Mouse (Mus musculus): ENCODE data around the gene Pnkd. TPM values are rescaled to one million over a fixed set of nuclear protein-coding genes. Genes with fewer than 3 reads are reported as not detected.

Gene Pnkd
- polyA plus RNA-seq, 1 experiment from 2014 or later: 170 TPM

- DNase-seq (ENCODE audit: low spot score): no peak
- H3K4me3 ChIP-seq: no peak overlapping the region
- H3K27me3 ChIP-seq (ENCODE audit: insufficient read depth, poor library complexity, severe bottlenecking): no peaks in the 10 kb centered on the region
- H3K27ac ChIP-seq: peak overlapping the region; percentile 93
- WGBS: 73% methylated on average over 3 of the region's 3 CpGs
- peaks cover 56% of the 10 kb centered on the region for H3K36me3 ChIP-seq
- no peaks in the 10 kb centered on the region for H3K9me3 ChIP-seq
- peaks cover 92% of the 10 kb centered on the region for H3K4me1 ChIP-seq
Measured at GRCm38 (mm10) chr1:74294090-74294643, 9.4 kb downstream of the Pnkd start.

- WGBS: 78% methylated on average over 6 of the region's 6 CpGs
- Histone ChIP-seq H3K27me3 (ENCODE audit: insufficient read depth, poor library complexity, severe bottlenecking) (no peaks in the 10 kb centered on the region), H3K9me3 (no peaks in the 10 kb centered on the region), H3K4me1 (peaks cover 92% of the 10 kb centered on the region), H3K4me3 (peak overlapping the region; percentile 52), H3K36me3 (peaks cover 49% of the 10 kb centered on the region), H3K27ac (peak overlapping the region; percentile 93)
- no peak for DNase-seq (ENCODE audit: low spot score)
Measured at GRCm38 (mm10) chr1:74294733-74295455, 10.2 kb downstream of the Pnkd start.

GRCm38 (mm10) chr1:74295456-74296171 is 10.9 kb downstream of the Pnkd start:
- H3K36me3 ChIP-seq: peaks cover 42% of the 10 kb centered on the region
- DNase-seq (ENCODE audit: low spot score): peak; percentile 96
- no peaks in the 10 kb centered on the region for H3K9me3 ChIP-seq
- H3K4me1 ChIP-seq: peaks cover 92% of the 10 kb centered on the region
- no peaks in the 10 kb centered on the region for H3K27me3 ChIP-seq (ENCODE audit: insufficient read depth, poor library complexity, severe bottlenecking)
- peak overlapping the region; percentile 93 for H3K27ac ChIP-seq
- peak overlapping the region; percentile 52 for H3K4me3 ChIP-seq
- WGBS: 7% methylated on average over 9 of the region's 9 CpGs

GRCm38 (mm10) chr1:74296477-74296876 is 11.7 kb downstream of the Pnkd start:
- Histone ChIP-seq H3K27ac (peak overlapping the region; percentile 93), H3K36me3 (peaks cover 33% of the 10 kb centered on the region), H3K4me1 (peaks cover 91% of the 10 kb centered on the region), H3K27me3 (ENCODE audit: insufficient read depth, poor library complexity, severe bottlenecking) (no peaks in the 10 kb centered on the region), H3K9me3 (no peaks in the 10 kb centered on the region), H3K4me3 (peak overlapping the region; percentile 52)
- no peak for DNase-seq (ENCODE audit: low spot score)
- 24% methylated on average over 6 of the region's 6 CpGs for WGBS

- H3K27me3 ChIP-seq (ENCODE audit: insufficient read depth, poor library complexity, severe bottlenecking): no peaks in the 10 kb centered on the region
- H3K9me3 ChIP-seq: no peaks in the 10 kb centered on the region
- H3K36me3 ChIP-seq: peaks cover 25% of the 10 kb centered on the region
- no peak overlapping the region for H3K4me3 ChIP-seq
- 41% methylated on average over 3 of the region's 3 CpGs for WGBS
- peaks cover 96% of the 10 kb centered on the region for H3K4me1 ChIP-seq
- peak overlapping the region; percentile 93 for H3K27ac ChIP-seq
- DNase-seq (ENCODE audit: low spot score): peak; percentile 84
Measured at GRCm38 (mm10) chr1:74297269-74297668, 12.5 kb downstream of the Pnkd start.

- Histone ChIP-seq H3K9me3 (no peaks in the 10 kb centered on the region), H3K27ac (peak overlapping the region; percentile 93), H3K4me1 (peaks cover 95% of the 10 kb centered on the region), H3K27me3 (ENCODE audit: insufficient read depth, poor library complexity, severe bottlenecking) (no peaks in the 10 kb centered on the region), H3K36me3 (peaks cover 15% of the 10 kb centered on the region; the same call in 1 of the 2 replicates), H3K4me3 (no peak overlapping the region)
- DNase-seq (ENCODE audit: low spot score): no peak
- 85% methylated on average over 5 of the region's 5 CpGs for WGBS
Measured at GRCm38 (mm10) chr1:74298157-74298750, 13.5 kb downstream of the Pnkd start.

- WGBS: 52% methylated on average over 5 of the region's 5 CpGs
- H3K9me3 ChIP-seq: no peaks in the 10 kb centered on the region
- no peaks in the 10 kb centered on the region for H3K27me3 ChIP-seq (ENCODE audit: insufficient read depth, poor library complexity, severe bottlenecking)
- no peak for DNase-seq (ENCODE audit: low spot score)
- H3K4me1 ChIP-seq: peaks cover 93% of the 10 kb centered on the region
- H3K27ac ChIP-seq: peak overlapping the region; percentile 93
- H3K4me3 ChIP-seq: no peak overlapping the region
- peaks cover 8% of the 10 kb centered on the region; the same call in 1 of the 2 replicates for H3K36me3 ChIP-seq
Measured at GRCm38 (mm10) chr1:74298996-74299395, 14.3 kb downstream of the Pnkd start.

GRCm38 (mm10) chr1:74300347-74301110 is 15.8 kb downstream of the Pnkd start:
- Histone ChIP-seq H3K9me3 (no peaks in the 10 kb centered on the region), H3K4me3 (no peak overlapping the region), H3K27me3 (ENCODE audit: insufficient read depth, poor library complexity, severe bottlenecking) (no peaks in the 10 kb centered on the region), H3K4me1 (peaks cover 88% of the 10 kb centered on the region), H3K27ac (peak overlapping the region; percentile 26; the same call in 1 of the 2 replicates), H3K36me3 (peaks cover 4% of the 10 kb centered on the region; the same call in 1 of the 2 replicates)
- WGBS: 62% methylated on average over 6 of the region's 6 CpGs
- no peak for DNase-seq (ENCODE audit: low spot score)

GRCm38 (mm10) chr1:74302229-74302628 is 17.5 kb downstream of the Pnkd start:
- 85% methylated on average over 7 of the region's 7 CpGs for WGBS
- no peak for DNase-seq (ENCODE audit: low spot score)
- Histone ChIP-seq H3K4me1 (peaks cover 71% of the 10 kb centered on the region), H3K36me3 (peaks cover 4% of the 10 kb centered on the region; the same call in 1 of the 2 replicates), H3K9me3 (no peaks in the 10 kb centered on the region), H3K4me3 (peak overlapping the region; percentile 68), H3K27me3 (ENCODE audit: insufficient read depth, poor library complexity, severe bottlenecking) (no peaks in the 10 kb centered on the region), H3K27ac (0 out of 2 replicates have a peak overlapping the region, but pooled peaks have one; percentile 37)

- H3K27me3 ChIP-seq (ENCODE audit: insufficient read depth, poor library complexity, severe bottlenecking): no peaks in the 10 kb centered on the region
- 63% methylated on average over 2 of the region's 2 CpGs for WGBS
- peaks cover 4% of the 10 kb centered on the region; the same call in 1 of the 2 replicates for H3K36me3 ChIP-seq
- 0 out of 2 replicates have a peak overlapping the region, but pooled peaks have one; percentile 37 for H3K27ac ChIP-seq
- H3K4me1 ChIP-seq: peaks cover 66% of the 10 kb centered on the region
- DNase-seq (ENCODE audit: low spot score): no peak
- H3K9me3 ChIP-seq: no peaks in the 10 kb centered on the region
- H3K4me3 ChIP-seq: peak overlapping the region; percentile 68
Measured at GRCm38 (mm10) chr1:74302835-74303234, 18.1 kb downstream of the Pnkd start.

GRCm38 (mm10) chr1:74303509-74304338 is 19.0 kb downstream of the Pnkd start:
- DNase-seq (ENCODE audit: low spot score): peak; percentile 88
- H3K27ac ChIP-seq: peak overlapping the region; percentile 96
- WGBS: under 1% methylated on average over 56 of the region's 56 CpGs
- H3K27me3 ChIP-seq (ENCODE audit: insufficient read depth, poor library complexity, severe bottlenecking): no peaks in the 10 kb centered on the region
- no peaks in the 10 kb centered on the region for H3K9me3 ChIP-seq
- peak overlapping the region; percentile 68 for H3K4me3 ChIP-seq
- H3K4me1 ChIP-seq: peaks cover 65% of the 10 kb centered on the region
- no peaks in the 10 kb centered on the region for H3K36me3 ChIP-seq
